Mouse (Mus musculus) C2C12 (cell line): ENCODE results near the gene Smim14. TPM values are rescaled to one million over a fixed set of nuclear protein-coding genes. Genes with fewer than 3 reads are reported as not detected.

ENCODE experiments used
- H3K27me3 ChIP-seq: one replicate; pipeline ENCODE4 v1.6.1; 2011; ENCODE audit not compliant: control insufficient read depth, insufficient read depth, insufficient read length
- H3K36me3 ChIP-seq: one replicate; pipeline ENCODE4 v1.6.1; 2011; ENCODE audit not compliant: control insufficient read depth, insufficient read depth
- H3K4me3 ChIP-seq: one replicate; pipeline ENCODE4 v1.5.1; 2011; ENCODE audit warnings: mild to moderate bottlenecking, control low read depth; ENCODE audit not compliant: poor library complexity, insufficient read depth, severe bottlenecking
- H3K79me2 ChIP-seq: one replicate; pipeline ENCODE4 v1.6.1; 2011; ENCODE audit not compliant: control insufficient read depth, insufficient read depth
- H3K79me3 ChIP-seq: one replicate; pipeline ENCODE4 v1.6.1; 2011; ENCODE audit warnings: low read depth, control low read depth
- H3ac ChIP-seq: one replicate; pipeline ENCODE3; 2011; ENCODE audit warnings: low read depth; ENCODE audit not compliant: control insufficient read depth, insufficient read length
- CEBPB ChIP-seq: IDR thresholded peaks from one replicate; pipeline ENCODE4 v1.6.1; 2011; ENCODE audit warnings: low read depth, mild to moderate bottlenecking, control low read depth, moderate library complexity
- CTCF ChIP-seq: IDR thresholded peaks from one replicate; pipeline ENCODE4 v1.5.1; 2011; ENCODE audit not compliant: control insufficient read depth, insufficient read depth, insufficient read length
- FOSL1 ChIP-seq: IDR thresholded peaks from one replicate; pipeline ENCODE4 v1.8.0; 2011; ENCODE audit warnings: mild to moderate bottlenecking, low read length; ENCODE audit not compliant: poor library complexity, insufficient read depth, severe bottlenecking
- MAX ChIP-seq: IDR thresholded peaks from one replicate; pipeline ENCODE4 v1.6.1; 2011; ENCODE audit warnings: mild to moderate bottlenecking, control low read depth
- MYOD1 ChIP-seq: IDR thresholded peaks from one replicate; pipeline ENCODE4 v1.6.1; 2011; ENCODE audit warnings: low read depth; ENCODE audit not compliant: control insufficient read depth, insufficient read length
- MYOG ChIP-seq: IDR thresholded peaks from one replicate; pipeline ENCODE4 v1.6.1; 2011; ENCODE audit not compliant: control insufficient read depth, insufficient read length; ENCODE audit errors: extremely low read depth
- USF1 ChIP-seq: IDR thresholded peaks from one replicate; pipeline ENCODE4 v1.6.1; 2011; ENCODE audit warnings: low read depth, mild to moderate bottlenecking, control low read depth, moderate library complexity
- polyA plus RNA-seq: library from polyadenylated mRNA; unstranded; fragments of >200 nt; fragmentation: generic; extraction: Trizol; gene quantifications from one replicate; pipeline ENCODE4 v1.2.1, GENCODE M21; 2012; ENCODE audit warnings: missing spikeins

Smim14 gene
- polyA plus RNA-seq, 1 experiment: 63.0 TPM

DNA sequence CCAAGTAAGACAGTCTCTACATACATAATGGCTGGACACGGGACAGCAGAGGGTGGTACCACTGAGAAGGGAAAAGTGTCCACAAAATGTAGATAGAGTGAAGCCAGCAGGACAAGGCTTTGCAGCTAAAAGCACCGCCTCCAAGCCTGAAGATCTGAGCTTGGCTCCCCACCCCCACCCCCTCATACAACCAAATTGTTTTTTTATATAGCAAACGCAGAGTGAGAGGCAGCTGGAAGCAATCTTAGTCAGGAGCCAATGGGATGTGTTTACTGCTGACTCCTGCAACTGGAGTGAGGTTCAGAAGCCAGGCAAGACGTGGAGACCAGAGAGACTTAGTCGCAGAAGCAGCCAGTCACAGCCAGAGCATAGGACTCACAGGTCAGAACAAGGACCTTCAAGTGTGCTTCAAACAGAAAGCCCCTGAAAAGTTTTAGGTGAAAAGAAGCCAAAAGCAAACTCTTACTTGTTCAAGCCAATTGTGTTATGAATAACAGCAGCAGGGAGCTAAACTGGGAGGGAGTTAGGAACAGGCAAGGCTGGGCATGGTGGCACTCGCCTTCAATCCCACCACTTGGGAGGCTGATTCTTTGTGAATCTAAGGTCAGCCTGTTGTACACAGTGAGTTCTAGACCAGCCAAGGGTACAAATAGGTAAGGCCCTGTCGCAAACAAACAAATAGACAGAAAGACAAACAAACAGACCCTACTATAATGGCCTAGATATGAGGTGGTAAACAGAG lies 79.7 kb downstream of the Smim14 start:
- Histone ChIP-seq H3K79me3 (no peaks in the 10 kb centered on the region), H3K79me2 (peaks cover 10% of the 10 kb centered on the region), H3K36me3 (no peaks in the 10 kb centered on the region), H3K4me3 (no peak overlapping the region), H3ac (no peak overlapping the region), H3K27me3 (no peaks in the 10 kb centered on the region)
- no peak for TF ChIP-seq CTCF
- TF ChIP-seq MYOG: no peak
- no peak for TF ChIP-seq CEBPB
- TF ChIP-seq USF1: no peak
- no peak for TF ChIP-seq MYOD1
- TF ChIP-seq MAX: no peak
- no peak for TF ChIP-seq FOSL1

DNA sequence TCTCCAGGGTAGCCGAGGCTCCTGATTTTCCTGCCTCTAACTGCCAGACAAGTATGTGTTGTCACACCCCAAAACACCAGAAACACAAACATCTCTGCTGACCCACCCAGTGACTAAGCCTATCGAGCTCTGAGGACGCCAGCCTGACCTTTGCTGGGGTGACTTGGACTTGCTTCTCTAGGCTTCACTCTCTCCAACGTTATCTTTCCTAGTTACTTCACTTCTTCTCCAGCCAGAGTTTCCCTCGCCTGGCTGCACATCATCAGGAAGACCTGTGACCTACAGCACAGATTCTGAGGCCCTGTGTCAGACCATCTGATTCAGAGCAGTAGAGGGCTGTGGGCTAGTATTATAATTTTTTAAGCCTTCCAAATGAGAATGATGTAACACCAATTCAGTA lies 82.2 kb downstream of the Smim14 start:
- Histone ChIP-seq H3K4me3 (no peak overlapping the region), H3K36me3 (no peaks in the 10 kb centered on the region), H3K79me3 (no peaks in the 10 kb centered on the region), H3K27me3 (no peaks in the 10 kb centered on the region), H3K79me2 (peaks cover 10% of the 10 kb centered on the region), H3ac (no peak overlapping the region)
- no peak for TF ChIP-seq USF1
- no peak for TF ChIP-seq CEBPB
- TF ChIP-seq FOSL1: no peak
- TF ChIP-seq MYOG: no peak
- no peak for TF ChIP-seq CTCF
- TF ChIP-seq MAX: no peak
- no peak for TF ChIP-seq MYOD1

DNA sequence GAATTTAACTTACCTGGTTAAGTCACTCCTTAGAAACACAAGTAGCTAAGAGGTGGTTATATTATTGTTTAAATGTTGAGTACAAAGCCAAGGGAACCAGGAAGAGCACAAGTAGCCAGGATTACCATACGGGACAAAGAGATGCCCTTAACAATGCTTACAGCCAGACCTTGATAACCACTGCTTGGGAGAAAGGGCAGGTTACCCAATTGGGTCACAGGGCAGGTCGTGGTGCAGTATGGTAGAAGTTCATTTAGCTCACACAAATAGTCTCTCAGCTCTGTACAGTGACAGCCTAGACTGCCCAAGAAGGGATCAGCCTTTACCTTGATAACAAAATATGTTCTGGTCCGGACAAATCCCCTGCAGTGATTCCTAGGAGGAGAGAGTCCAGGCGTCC lies 88.0 kb downstream of the Smim14 start:
- Histone ChIP-seq H3K27me3 (no peaks in the 10 kb centered on the region), H3K79me2 (peaks cover 5% of the 10 kb centered on the region), H3K79me3 (no peaks in the 10 kb centered on the region), H3ac (no peak overlapping the region), H3K4me3 (no peak overlapping the region), H3K36me3 (no peaks in the 10 kb centered on the region)
- TF ChIP-seq CEBPB (no peak), USF1 (no peak), FOSL1 (no peak), MAX (no peak), CTCF (no peak), MYOG (no peak), MYOD1 (no peak)

DNA sequence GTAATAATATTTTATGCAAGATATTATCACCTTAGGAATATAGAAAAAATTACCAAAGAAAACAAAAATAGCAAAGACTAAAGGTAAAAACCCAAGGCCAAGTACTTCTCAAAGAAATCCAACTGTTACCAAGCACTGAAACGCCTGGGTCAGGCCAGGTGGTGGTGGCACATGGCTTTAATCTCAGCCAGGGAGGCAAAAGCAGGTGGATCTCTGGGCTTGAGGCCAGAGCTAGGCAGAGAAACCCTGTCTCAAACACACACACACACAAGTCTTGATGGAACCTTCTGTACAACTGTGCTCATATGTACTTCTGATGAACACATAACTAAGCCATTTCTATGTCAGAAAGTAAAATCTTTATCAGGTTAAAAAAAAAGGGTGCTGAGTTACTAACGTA lies 89.2 kb downstream of the Smim14 start:
- H3K79me2 ChIP-seq: no peaks in the 10 kb centered on the region
- no peak overlapping the region for H3K4me3 ChIP-seq
- no peak overlapping the region for H3ac ChIP-seq
- TF ChIP-seq FOSL1 (no peak), CTCF (no peak), MYOG (no peak), CEBPB (no peak), USF1 (no peak), MYOD1 (no peak), MAX (no peak)
- no peaks in the 10 kb centered on the region for H3K79me3 ChIP-seq
- no peaks in the 10 kb centered on the region for H3K27me3 ChIP-seq
- no peaks in the 10 kb centered on the region for H3K36me3 ChIP-seq

DNA sequence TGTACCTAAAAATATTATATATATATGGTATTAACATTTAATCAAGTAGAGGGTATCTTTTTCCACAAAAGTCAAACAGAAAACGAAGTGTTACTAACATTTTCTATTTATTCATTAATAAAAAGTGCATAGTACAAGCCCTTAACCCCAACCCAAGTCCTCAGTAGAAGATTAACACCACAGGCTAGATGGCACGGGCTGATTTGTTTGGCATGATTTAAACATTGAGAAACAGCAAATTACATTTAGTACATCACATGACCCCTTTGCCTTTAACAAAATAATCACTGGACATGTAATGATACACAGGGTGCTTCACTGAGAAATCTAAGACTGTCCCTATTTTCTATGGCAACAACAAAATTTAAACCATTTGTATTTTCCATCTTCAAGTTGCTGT lies 90.2 kb downstream of the Smim14 start:
- Histone ChIP-seq H3ac (no peak overlapping the region), H3K79me3 (no peaks in the 10 kb centered on the region), H3K36me3 (no peaks in the 10 kb centered on the region), H3K4me3 (no peak overlapping the region), H3K79me2 (no peaks in the 10 kb centered on the region), H3K27me3 (no peaks in the 10 kb centered on the region)
- TF ChIP-seq FOSL1 (no peak), MAX (no peak), USF1 (no peak), CEBPB (no peak), MYOG (no peak), CTCF (no peak), MYOD1 (no peak)

DNA sequence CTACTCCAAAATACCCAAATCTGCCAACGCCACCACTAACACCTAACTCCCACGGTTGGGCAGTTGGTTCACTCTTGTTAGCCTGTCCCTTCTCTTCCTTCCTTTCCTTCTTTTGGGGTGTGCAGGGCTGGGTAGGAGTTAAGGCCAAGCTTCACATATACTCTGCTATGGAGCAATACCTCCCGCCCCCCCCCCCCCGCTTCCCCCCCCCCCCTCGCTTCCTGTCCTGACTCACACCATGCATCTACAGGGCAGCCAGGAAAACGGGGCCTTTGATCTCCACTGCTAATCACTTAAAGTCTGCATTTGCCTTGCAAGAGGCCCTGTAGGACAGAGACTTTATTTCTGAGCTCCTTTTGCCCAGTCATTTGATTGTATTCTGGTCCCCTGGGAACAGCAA lies 92.0 kb downstream of the Smim14 start:
- H3K79me2 ChIP-seq: no peaks in the 10 kb centered on the region
- no peak for TF ChIP-seq MYOD1
- H3ac ChIP-seq: no peak overlapping the region

More for the DNA sequence above, 92.0 kb downstream of the Smim14 start:
- Histone ChIP-seq H3K4me3 (no peak overlapping the region), H3K36me3 (no peaks in the 10 kb centered on the region), H3K27me3 (no peaks in the 10 kb centered on the region), H3K79me3 (no peaks in the 10 kb centered on the region)
